Mouse (Mus musculus): ENCODE results near the gene Eif4g3. TPM values are rescaled to one million over a fixed set of nuclear protein-coding genes. Genes with fewer than 3 reads are reported as not detected.

Eif4g3 gene
- polyA plus RNA-seq (2012; rRNA removed; ENCODE audit: low replicate concordance), result 15.2 and 31.6 TPM in 2 replicates

DNA sequence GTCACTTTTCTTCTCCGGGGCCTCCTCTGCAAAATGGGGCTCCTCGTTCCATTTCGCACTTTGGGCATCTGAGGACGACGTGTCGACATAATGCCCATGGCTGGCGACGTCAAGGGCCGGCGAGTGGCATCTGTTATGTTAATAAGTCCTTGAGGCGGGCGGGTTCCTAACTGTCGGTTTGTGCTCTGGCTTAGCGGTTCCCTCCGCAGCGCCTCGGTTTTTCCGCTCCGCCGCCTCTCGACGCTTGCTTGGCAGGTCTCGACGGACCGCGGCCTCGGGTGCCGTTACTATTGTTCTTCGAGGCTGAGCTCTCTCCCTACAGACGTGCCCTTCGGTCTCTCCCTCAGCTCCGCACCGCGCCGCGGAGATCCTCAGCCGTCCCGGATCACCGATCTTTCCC lies at the start of gene Eif4g3:
Gene Eif4g3 (plus strand): TSS at position 133 of the 400 bp plus-strand sequence.

DNA sequence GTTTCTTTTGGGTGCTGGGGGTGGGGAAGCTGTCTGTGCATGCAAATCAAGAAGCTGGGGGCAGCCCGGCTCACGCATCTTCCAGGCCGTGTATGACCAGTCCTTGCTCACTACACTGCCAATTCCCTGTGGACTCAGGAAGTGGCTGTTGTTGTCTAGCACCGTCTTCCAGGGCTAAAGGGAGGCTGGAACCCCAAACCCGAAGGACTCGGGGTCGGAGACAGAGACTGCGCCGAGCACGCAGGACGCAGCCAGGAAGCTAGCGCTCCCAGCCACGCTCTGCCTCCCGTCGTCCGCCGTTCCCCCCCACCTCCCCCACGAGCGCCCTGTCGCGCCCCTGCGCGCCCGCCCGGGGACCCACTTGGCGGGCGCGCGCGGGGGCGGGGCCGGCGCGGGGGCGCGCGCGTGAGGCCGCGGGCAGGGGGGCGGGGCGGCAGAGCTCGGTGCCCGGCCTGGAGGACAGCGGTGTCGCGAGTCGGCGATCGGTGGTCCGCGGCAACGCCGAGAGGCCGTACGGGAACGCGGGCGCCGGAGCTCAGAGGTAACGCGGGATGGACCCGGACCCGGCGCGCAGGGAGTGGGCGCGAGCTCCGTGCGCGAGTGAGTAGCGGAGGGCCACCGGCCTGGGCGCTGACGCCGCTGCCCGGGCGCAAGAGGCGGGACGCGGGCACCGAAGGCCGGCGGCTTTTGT lies 223.5 kb downstream of the Eif4g3 start, which contains the start of gene Hp1bp3:
Gene Hp1bp3 (plus strand): TSS at position 97 of the 691 bp plus-strand sequence.

DNA sequence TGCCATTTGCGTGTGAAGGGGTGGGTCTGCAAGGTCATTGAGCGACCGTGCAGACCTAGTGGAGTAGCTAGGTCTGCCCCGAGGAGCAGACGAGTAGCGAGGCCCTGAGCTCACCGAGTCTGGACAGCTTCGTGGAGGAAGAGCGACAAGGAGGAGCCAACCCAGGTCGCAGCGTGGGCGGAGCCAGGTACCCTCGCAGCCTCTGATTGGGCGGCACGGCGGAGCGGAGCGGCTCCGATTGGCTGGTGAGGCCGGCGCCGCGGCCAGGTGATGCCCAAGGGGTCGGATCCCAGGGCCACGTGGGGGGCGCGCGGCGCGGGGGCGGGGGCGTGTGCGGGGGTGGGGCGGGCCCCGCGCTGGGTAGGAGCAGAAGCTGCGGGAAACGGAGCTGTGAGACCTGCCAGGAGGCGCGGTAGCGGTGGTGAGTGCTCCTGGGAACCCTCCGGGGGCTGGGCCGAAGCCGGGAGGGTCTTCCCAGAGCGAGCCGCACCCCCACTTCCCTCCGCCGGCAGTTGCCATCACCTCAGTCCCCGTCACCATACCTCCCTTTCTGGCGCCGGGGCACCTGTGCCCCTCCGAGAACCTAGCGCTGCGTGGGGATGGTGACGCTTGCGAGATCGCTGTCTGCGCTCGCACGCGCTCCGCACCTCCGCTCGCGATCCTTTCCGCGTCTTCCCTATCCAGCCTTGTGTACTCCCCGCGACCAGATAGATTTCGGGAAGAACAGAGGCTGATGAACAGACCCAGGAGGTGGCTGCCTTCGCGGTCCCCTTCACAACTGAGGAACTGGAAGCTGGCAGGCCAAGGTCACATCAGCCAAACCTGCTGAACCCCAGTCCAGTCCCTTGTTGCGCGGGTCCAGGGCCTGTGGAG lies 257.5 kb downstream of the Eif4g3 start, which contains the start of the genes Sh2d5 and Kif17:
Gene Sh2d5 (plus strand): TSS at position 316 of the 873 bp plus-strand sequence.
Gene Kif17 (plus strand): TSS at position 348 of the 873 bp plus-strand sequence.

Other genes with a start within 250 kb of the Eif4g3 start
- gene Alpl, start 196.6 kb upstream of the Eif4g3 start, polyA plus RNA-seq (2012; rRNA removed; ENCODE audit: low replicate concordance), result 2.3 and 2.6 TPM in 2 replicates
- 29.0 and 32.5 TPM in 2 replicates for gene Ece1, start 130.8 kb upstream of the Eif4g3 start, polyA plus RNA-seq (2012; rRNA removed; ENCODE audit: low replicate concordance)
- gene Hp1bp3, start 223.3 kb downstream of the Eif4g3 start, polyA plus RNA-seq (2012; rRNA removed; ENCODE audit: low replicate concordance), result 16.3 and 16.8 TPM in 2 replicates

Data from duodenum, adult 2 months (tissue).